Mouse (Mus musculus): ENCODE results near the gene Itgb2. TPM values are rescaled to one million over a fixed set of nuclear protein-coding genes. Genes with fewer than 3 reads are reported as not detected.

Itgb2 gene
- total RNA-seq, 2 experiments from 2014 or later = 2.0 to 2.4 TPM

GRCm38 (mm10) chr10:77510225-77510982, 19.6 kb upstream of the Itgb2 start:
- intact Hi-C loops (cut with DNase I) = loop anchor here (5.0 kb wide), 1 partner anchor 228 kb away; no protein-coding TSS in a partner anchor
- no peak for DNase-seq (ENCODE audit: extremely low spot score in 1 of 2, low spot score in 2 of 2)

- peak; percentile 91 to 95 for DNase-seq (ENCODE audit: extremely low spot score in 1 of 2, low spot score in 2 of 2)
- intact Hi-C loops (cut with DNase I) = loop anchor here (5.0 kb wide), 3 partner anchors 52 to 107 kb away; partner anchors contain the start of genes Gm49325, Sumo3 and Ube2g2
Measured at GRCm38 (mm10) chr10:77515385-77516348, 14.4 kb upstream of the Itgb2 start, which contains the start of gene Fam207a. Fam207a (minus strand) TSS chr10:77515785.

GRCm38 (mm10) chr10:77516379-77516951, 13.6 kb upstream of the Itgb2 start:
- DNase-seq (ENCODE audit: extremely low spot score in 1 of 2, low spot score in 2 of 2) = no peak
- intact Hi-C loops (cut with DNase I) = loop anchor here (5.0 kb wide), 3 partner anchors 51 to 106 kb away; partner anchors contain the start of genes Gm49325, Sumo3 and Ube2g2

GRCm38 (mm10) chr10:77517066-77517620, 12.9 kb upstream of the Itgb2 start:
- DNase-seq (ENCODE audit: extremely low spot score in 1 of 2, low spot score in 2 of 2) = peak; percentile 51 to 68
- intact Hi-C loops (cut with DNase I) = loop anchor here (5.0 kb wide), 3 partner anchors 50 to 105 kb away; partner anchors contain the start of genes Gm49325, Sumo3 and Ube2g2

- intact Hi-C loops (cut with DNase I) = loop anchor here (5.0 kb wide), 3 partner anchors 50 to 104 kb away; partner anchors contain the start of genes Gm49325, Sumo3 and Ube2g2
- DNase-seq (ENCODE audit: extremely low spot score in 1 of 2, low spot score in 2 of 2) = no peak
Measured at GRCm38 (mm10) chr10:77517801-77518200, 12.3 kb upstream of the Itgb2 start.

- intact Hi-C loops (cut with DNase I) = loop anchor here (5.0 kb wide), 3 partner anchors 48 to 103 kb away; partner anchors contain the start of genes Gm49325, Sumo3 and Ube2g2
- DNase-seq (ENCODE audit: extremely low spot score in 1 of 2, low spot score in 2 of 2) = no peak
Measured at GRCm38 (mm10) chr10:77519191-77519590, 10.9 kb upstream of the Itgb2 start.

GRCm38 (mm10) chr10:77520497-77520896, 9.6 kb upstream of the Itgb2 start:
- intact Hi-C loops (cut with DNase I) = loop anchor here (10.0 kb wide), 1 partner anchor 364 kb away; no protein-coding TSS in a partner anchor
- no peak for DNase-seq (ENCODE audit: extremely low spot score in 1 of 2, low spot score in 2 of 2)

GRCm38 (mm10) chr10:77522021-77522731, 7.9 kb upstream of the Itgb2 start:
- DNase-seq (ENCODE audit: extremely low spot score in 1 of 2, low spot score in 2 of 2) = no peak
- intact Hi-C loops (cut with DNase I) = loop anchor here (10.0 kb wide), 1 partner anchor 363 kb away; no protein-coding TSS in a partner anchor

GRCm38 (mm10) chr10:77522746-77523145, 7.3 kb upstream of the Itgb2 start:
- intact Hi-C loops (cut with DNase I) = loop anchor here (10.0 kb wide), 1 partner anchor 362 kb away; no protein-coding TSS in a partner anchor
- no peak for DNase-seq (ENCODE audit: extremely low spot score in 1 of 2, low spot score in 2 of 2)

- intact Hi-C loops (cut with DNase I) = loop anchor here (10.0 kb wide), 1 partner anchor 361 kb away; no protein-coding TSS in a partner anchor
Measured at GRCm38 (mm10) chr10:77523321-77523720, 6.7 kb upstream of the Itgb2 start.

GRCm38 (mm10) chr10:77526488-77526887, 3.6 kb upstream of the Itgb2 start:
- no peak for DNase-seq (ENCODE audit: extremely low spot score in 1 of 2, low spot score in 2 of 2)
- intact Hi-C loops (cut with DNase I) = loop anchor here (10.0 kb wide), 1 partner anchor 358 kb away; no protein-coding TSS in a partner anchor

More at GRCm38 (mm10) chr10:77523321-77523720, 6.7 kb upstream of the Itgb2 start:
- no peak for DNase-seq (ENCODE audit: extremely low spot score in 1 of 2, low spot score in 2 of 2)

GRCm38 (mm10) chr10:77528634-77529033, 1.4 kb upstream of the Itgb2 start:
- intact Hi-C loops (cut with DNase I) = loop anchor here (10.0 kb wide), 1 partner anchor 356 kb away; no protein-coding TSS in a partner anchor
- DNase-seq (ENCODE audit: extremely low spot score in 1 of 2, low spot score in 2 of 2) = no peak

GRCm38 (mm10) chr10:77531026-77532019, 1.3 kb downstream of the Itgb2 start:
- no peak for DNase-seq (ENCODE audit: extremely low spot score in 1 of 2, low spot score in 2 of 2)
- intact Hi-C loops (cut with DNase I) = no loop called here

- intact Hi-C loops (cut with DNase I) = no loop called here
- no peak for DNase-seq (ENCODE audit: extremely low spot score in 1 of 2, low spot score in 2 of 2)
Measured at GRCm38 (mm10) chr10:77532020-77532413, 2.0 kb downstream of the Itgb2 start.

- DNase-seq (ENCODE audit: extremely low spot score in 1 of 2, low spot score in 2 of 2) = no peak
- intact Hi-C loops (cut with DNase I) = no loop called here
Measured at GRCm38 (mm10) chr10:77536727-77537126, 6.7 kb downstream of the Itgb2 start.
